Mouse (Mus musculus) splenic B cell, adult 2 months (primary cell): Measurements from ENCODE around the gene Pold4.

Experiments used
- DNase-seq: peaks from one replicate; pipeline ENCODE4 v3.0.0-alpha.2; 2011; ENCODE audit warnings: low read depth, low spot score
- H3K27me3 ChIP-seq: 2 replicates; pipeline ENCODE4 v1.6.1; 2012; ENCODE audit warnings: mild to moderate bottlenecking, low read length, moderate library complexity, mixed read lengths; ENCODE audit not compliant: control insufficient read depth, poor library complexity, insufficient read depth, severe bottlenecking
- H3K36me3 ChIP-seq: 2 replicates; pipeline ENCODE4 v1.6.1; 2012; ENCODE audit warnings: mild to moderate bottlenecking, low read length, moderate library complexity, mixed read lengths; ENCODE audit not compliant: control insufficient read depth, poor library complexity, insufficient read depth, severe bottlenecking

Pold4 gene

DNA sequence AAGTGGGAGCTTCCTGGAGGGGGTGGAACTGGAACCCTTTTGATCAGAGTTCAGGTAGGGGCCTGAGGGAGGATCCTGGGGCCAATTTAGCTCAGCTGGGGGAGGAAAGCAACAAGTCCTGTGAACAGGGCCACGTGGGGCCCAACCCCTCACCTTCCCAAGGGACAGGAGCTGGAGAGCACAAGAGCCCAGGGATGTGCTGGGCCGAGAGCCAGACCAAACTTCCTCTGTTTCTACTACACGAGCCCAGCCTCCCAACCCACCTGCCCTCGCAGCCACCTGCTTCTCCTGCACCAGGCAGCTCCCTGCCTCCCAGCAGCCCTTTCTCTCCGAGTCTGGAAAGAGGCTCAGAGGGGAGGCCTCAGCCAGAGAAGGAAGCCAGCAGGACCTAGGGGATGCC, 35.2 kb upstream of the Pold4 start:
- Histone ChIP-seq H3K36me3 (peaks cover 26% of the 10 kb centered on the region), H3K27me3 (no peaks in the 10 kb centered on the region)
- DNase-seq = no peak

GRCm38 (mm10) chr19:4197180-4197579, 34.5 kb upstream of the Pold4 start:
- Histone ChIP-seq H3K36me3 (peaks cover 26% of the 10 kb centered on the region), H3K27me3 (no peaks in the 10 kb centered on the region)
- no peak for DNase-seq

- DNase-seq = peak; percentile 96
- no peaks in the 10 kb centered on the region for H3K27me3 ChIP-seq
- peaks cover 7% of the 10 kb centered on the region for H3K36me3 ChIP-seq
Observed at GRCm38 (mm10) chr19:4201291-4201909, 30.3 kb upstream of the Pold4 start, which contains the start of gene Rad9a. TSS of gene Rad9a (minus strand) at chr19:4201662.

GRCm38 (mm10) chr19:4202149-4202548, 29.6 kb upstream of the Pold4 start:
- no peak for DNase-seq

GRCm38 (mm10) chr19:4203148-4203547, 28.6 kb upstream of the Pold4 start:
- DNase-seq = peak; percentile 74
- no peaks in the 10 kb centered on the region for H3K27me3 ChIP-seq
- peaks cover 2% of the 10 kb centered on the region for H3K36me3 ChIP-seq

More at GRCm38 (mm10) chr19:4202149-4202548, 29.6 kb upstream of the Pold4 start:
- Histone ChIP-seq H3K36me3 (peaks cover 3% of the 10 kb centered on the region), H3K27me3 (no peaks in the 10 kb centered on the region)

DNA sequence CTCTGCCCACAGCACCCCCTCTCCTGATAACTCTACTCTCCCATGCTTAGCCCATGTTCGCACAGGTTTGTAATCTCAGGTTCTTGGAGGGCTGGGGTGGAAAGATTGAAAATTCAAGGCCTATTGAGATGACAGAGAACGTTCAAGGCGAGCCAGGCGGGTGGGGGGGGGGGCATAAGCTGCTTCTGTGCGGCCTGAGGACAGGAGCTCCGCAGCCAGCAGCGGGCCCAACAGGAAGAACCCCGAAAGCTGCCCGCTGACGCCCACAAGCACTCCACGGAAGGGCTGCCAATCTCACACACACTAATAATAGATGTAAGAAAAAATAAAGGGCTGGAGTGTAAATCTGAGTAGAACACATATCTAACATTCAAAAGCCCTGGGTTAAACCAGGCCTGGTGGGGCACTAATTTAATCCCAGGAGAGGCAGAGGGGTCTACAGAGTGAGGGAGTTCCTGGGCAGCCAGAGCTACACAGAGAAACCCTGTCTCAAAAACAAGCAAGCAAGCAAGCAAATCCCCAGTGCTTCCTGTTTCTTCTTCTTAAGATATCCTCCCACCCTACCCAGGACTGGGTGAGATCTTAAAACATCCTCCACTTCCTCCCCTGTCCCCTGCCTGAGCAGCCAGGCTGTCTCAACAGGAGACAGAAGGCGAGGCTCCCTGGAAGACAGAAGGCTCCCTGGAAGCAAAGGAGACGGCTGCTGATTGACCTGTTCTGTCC, 27.9 kb upstream of the Pold4 start:
- peak; percentile 62 for DNase-seq
- Histone ChIP-seq H3K36me3 (no peaks in the 10 kb centered on the region; the same call in none of the 2 replicates), H3K27me3 (no peaks in the 10 kb centered on the region)

- H3K36me3 ChIP-seq = no peaks in the 10 kb centered on the region; the same call in 1 of the 2 replicates
- peak; percentile 37 for DNase-seq
- no peaks in the 10 kb centered on the region for H3K27me3 ChIP-seq
Observed at GRCm38 (mm10) chr19:4204889-4205288, 26.8 kb upstream of the Pold4 start.

GRCm38 (mm10) chr19:4206971-4207370, 24.7 kb upstream of the Pold4 start:
- no peaks in the 10 kb centered on the region for H3K36me3 ChIP-seq
- DNase-seq = peak; percentile 81
- H3K27me3 ChIP-seq = no peaks in the 10 kb centered on the region

- no peaks in the 10 kb centered on the region for H3K27me3 ChIP-seq
- no peak for DNase-seq
- H3K36me3 ChIP-seq = no peaks in the 10 kb centered on the region
Observed at GRCm38 (mm10) chr19:4208563-4208962, 23.1 kb upstream of the Pold4 start.

DNA sequence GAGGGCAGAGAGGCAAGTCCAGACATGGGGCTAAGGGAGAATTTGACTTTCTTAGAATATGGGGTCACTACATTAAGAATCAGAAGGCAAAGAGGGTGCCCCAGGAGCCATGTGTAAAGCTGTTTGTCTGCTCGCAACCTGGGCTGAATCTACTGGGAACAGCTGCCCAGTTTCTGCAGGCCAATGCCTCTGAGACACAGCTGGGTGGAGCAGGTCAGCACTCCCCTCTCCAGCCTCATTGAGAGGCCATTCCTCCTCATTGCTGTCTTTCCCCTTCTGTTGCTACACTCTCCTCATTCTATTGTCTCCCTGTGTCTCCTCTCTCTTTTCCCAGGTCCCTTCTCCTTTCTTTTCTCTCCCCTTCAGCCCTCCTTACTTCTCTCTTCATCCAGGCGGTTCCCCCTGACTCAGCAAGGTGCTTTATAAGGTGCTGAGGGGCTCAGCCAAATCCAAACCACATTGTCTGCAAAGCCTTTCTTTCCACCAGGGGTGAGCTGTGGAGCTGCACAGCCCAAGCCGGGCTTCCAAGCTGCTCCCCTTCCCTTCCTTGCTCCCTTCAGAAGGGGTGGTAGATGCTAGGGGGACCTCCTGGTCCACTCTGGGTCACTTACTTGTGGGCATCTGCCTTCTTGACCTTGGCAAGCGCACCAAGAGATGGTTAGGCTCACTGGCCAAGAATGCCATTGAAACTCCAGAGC, 19.7 kb upstream of the Pold4 start:
- H3K27me3 ChIP-seq = no peaks in the 10 kb centered on the region
- no peak for DNase-seq

DNA sequence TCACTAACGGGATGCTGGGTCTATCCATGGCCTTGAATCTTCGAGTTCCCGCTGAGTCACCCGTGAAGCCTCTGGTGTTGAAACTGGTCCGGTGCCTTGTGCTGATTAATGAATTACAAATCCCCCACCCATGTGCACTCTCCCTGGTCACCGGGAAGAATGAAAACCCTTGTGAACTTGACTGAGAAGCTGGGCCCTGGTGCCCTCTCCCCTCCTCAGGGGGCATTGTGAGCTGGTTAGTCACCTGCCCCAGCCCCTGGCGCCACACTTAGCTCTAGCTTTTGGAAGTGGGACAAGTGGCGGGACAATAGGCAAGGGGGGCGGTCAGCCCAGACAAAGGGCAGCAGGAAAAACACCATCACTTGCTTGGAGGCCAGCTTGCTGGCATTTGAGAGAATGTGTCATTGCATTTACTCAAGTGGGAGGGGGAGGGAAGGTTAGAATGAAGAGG, 18.1 kb upstream of the Pold4 start:
- DNase-seq = no peak
- Histone ChIP-seq H3K36me3 (no peaks in the 10 kb centered on the region; the same call in 1 of the 2 replicates), H3K27me3 (no peaks in the 10 kb centered on the region)

More for the DNA sequence above, 19.7 kb upstream of the Pold4 start:
- no peaks in the 10 kb centered on the region; the same call in 1 of the 2 replicates for H3K36me3 ChIP-seq

DNA sequence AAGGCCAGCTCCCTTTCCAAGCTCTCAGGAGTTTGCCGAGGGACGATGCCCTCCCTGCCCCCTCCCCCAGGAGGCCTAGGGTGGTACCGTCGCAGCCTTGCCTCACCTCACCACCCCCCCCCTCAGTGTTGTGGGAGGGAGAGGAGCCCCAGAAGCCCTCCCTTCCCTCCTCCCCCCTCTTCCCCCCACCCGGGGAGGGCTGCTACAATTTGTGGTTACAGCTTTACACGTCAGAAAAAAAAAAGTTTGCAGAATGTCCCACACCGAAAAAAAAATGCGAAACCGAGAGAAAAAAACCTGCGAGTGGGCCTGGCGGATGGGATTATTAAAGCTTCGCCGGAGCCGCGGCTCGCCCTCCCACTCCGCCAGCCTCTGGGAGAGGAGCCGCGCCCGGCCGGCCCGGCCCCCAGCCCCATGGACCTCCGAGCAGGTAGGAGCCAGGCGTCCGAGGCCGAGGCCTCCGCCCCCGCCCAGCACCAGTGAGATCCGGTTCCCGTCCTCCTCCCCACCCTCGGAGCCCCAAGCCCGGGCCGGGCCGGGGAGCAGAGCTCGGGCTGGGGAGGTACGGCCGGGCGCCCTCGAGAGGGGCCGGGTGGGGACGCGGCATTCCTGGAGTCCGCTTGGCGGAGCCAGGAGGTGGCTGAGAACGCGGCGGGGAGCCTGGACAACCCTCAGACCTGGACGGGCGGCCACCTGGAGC, 17.5 kb upstream of the Pold4 start, which contains the start of the genes Clcf1 and AC109138.7:
Gene Clcf1, plus strand, starts transcription at position 168 of the 700 bp plus-strand sequence.
Gene AC109138.7, plus strand, starts transcription at position 287 of the 700 bp plus-strand sequence.
- Histone ChIP-seq H3K36me3 (no peaks in the 10 kb centered on the region; the same call in 1 of the 2 replicates), H3K27me3 (no peaks in the 10 kb centered on the region)
- peak; percentile 89 for DNase-seq

GRCm38 (mm10) chr19:4214771-4215450, 16.8 kb upstream of the Pold4 start:
- peak; percentile 46 for DNase-seq
- no peaks in the 10 kb centered on the region for H3K27me3 ChIP-seq
- no peaks in the 10 kb centered on the region; the same call in 1 of the 2 replicates for H3K36me3 ChIP-seq

DNA sequence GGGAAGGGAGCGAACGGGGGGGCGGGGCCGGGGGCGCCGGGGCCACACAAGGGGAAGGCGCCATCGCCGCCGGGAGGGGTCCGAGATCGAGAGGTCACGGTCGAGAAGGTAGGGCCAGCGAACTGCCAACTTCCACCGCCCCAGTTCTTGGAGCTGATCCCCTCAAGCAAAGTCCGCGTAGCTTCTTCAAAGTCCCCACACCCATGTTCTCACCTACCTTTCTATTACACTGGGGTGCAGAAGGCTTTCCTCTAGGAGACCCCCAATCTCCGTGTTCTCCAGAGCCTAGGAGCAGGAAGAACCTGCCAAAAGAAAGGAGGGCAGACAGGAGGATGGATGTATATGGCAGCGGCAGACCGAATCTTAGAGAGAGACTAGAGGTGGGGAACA, 16.3 kb upstream of the Pold4 start:
- Histone ChIP-seq H3K36me3 (no peaks in the 10 kb centered on the region; the same call in 1 of the 2 replicates), H3K27me3 (no peaks in the 10 kb centered on the region)
- no peak for DNase-seq
